Mouse (Mus musculus) gonadal fat pad, adult 2 months (tissue): ENCODE measurements around the gene Lct. TPM values are rescaled to one million over a fixed set of nuclear protein-coding genes. Genes with fewer than 3 reads are reported as not detected.
"Not testable (repeated sequence)": the region's sequence is repeated elsewhere in the genome, so short reads cannot be mapped to it uniquely, and the experiment has no call there.

Experiments used
- DNase-seq: peaks from one replicate; pipeline ENCODE4 v3.0.0-alpha.2; 2012; ENCODE audit warnings: low read depth
- polyA plus RNA-seq: library from polyadenylated mRNA; depleted of rRNA; stranded (reverse); fragments of >200 nt; gene quantifications from 2 replicates; pipeline ENCODE4 v1.2.3, GENCODE M21; 2012; rRNA removed

Lct gene
- 0.34 and 0.35 TPM in 2 replicates for polyA plus RNA-seq

DNA sequence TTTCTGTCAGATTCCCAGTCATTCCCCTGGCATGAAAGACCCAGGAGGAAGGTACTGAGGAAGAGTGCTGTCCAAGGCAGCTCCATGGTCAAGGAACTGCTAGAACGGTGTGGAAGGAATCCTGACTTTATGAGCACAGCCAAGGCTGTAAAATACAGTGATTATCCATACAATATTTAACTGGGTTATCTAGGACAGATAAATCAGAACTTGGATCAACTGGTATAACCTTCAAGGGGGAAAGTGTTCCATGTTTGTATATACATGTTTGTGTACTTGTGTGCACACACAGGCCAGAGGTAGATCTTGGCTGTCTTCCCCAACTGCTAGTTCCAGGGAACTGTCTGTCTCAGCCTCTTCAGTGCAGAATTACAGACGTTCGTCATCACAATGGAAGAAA, at the start of gene Lct:
Lct (minus strand) TSS at position 101 of the 400 bp plus-strand sequence.
- DNase-seq = no peak

DNA sequence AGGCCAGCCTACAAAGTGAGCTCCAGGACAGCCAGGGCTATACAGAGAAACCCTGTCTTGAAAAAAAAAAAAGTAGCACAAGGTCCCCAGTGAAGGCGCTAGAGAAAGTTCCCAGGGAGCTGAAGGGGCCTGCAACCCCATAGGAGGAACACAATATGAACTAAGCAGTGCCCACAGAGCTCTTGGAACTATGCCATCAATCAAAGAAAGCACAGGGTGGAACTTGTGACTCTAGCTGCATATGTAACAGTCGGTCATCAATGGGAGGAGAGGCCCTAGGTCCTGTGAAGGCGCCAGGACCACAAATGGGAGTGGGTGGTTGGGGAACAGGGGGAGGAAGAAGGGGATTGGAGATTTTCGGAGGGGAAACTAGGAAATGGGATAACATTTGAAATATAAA, 48.7 kb upstream of the Lct start:
- DNase-seq = no peak

DNA sequence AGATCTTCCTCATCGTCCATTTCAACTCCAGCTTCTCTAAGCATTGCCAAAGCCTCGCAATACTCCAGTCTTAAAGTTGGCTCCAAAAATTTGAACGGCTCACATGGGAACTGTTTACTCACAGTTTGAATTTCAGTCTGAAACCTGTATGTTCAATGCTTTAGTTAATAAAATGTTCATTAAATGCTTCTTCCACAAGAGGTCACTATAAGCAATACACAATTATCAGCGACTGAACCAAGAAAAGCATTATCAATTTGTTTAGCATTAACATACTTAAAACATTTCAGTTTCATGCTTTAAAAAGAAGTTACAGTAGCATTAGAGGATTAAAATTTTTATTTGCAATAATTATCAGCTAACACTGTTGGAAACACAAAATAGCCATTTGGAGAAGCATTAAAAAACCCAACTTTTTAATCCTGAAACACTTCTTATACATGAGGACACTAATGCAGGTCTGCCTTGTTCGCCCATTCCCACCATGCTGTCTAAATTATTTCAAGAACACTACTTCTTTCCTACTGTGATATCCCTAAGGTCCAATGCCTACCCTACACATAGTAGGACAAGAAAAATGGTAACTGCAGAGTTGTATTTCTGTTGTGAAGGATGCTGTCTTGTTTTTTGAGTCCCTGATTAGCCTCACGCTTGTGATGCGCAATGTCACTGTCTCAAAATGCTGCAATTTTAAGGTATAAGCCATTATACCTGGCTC, 44.2 kb upstream of the Lct start:
- DNase-seq = no peak

DNA sequence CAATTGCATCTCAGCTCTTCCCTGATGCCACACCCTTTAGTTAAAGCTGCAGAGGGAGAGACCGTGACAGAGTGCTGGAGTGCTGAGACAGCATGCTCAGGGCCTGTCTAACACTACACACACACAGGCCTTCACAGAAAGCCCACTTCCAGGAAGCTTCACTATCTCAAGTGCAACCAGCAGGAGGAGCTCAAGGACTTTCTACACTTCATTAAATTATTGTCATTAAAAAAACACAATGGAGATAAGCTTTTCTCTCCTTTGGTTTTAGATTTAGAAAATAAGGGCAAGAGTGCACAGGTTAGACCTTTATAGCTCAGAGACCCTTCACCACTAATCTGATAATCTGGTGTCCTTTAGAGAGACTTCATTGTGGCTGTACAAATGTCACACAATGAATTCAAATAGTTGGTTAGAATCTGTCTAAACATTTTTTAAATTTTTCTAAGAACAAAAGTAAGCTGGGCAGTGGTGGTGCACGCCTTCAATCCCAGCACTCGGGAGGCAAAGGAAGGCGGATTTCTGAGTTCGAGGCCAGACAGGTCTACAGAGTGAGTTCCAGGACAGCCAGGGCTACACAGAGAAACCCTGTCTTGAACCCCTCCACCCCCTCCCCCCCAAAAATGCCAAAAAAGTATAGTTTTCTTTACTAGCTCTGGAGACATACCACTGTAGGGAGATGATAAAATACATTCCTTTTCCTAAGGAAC, 40.8 kb upstream of the Lct start:
- no peak for DNase-seq

DNA sequence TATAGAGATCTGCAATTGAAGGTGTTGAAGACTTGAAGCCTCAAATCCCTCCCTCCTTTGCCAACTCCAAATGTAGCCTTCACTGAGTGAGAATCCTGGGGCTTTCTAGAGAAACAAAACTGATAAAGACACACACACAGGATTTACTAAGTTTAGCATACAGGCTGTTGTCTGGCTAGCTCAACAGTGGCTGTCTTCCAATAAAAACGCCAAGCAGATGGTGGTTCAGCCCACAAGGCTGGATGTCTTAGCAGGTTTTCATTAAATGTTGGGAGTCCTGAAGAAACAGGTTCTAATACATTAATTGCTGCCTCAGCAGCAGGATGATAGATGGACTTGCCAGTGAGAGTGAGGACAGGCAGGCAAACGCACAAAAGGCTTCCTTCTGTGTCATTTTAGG, 32.5 kb upstream of the Lct start:
- no peak for DNase-seq

DNA sequence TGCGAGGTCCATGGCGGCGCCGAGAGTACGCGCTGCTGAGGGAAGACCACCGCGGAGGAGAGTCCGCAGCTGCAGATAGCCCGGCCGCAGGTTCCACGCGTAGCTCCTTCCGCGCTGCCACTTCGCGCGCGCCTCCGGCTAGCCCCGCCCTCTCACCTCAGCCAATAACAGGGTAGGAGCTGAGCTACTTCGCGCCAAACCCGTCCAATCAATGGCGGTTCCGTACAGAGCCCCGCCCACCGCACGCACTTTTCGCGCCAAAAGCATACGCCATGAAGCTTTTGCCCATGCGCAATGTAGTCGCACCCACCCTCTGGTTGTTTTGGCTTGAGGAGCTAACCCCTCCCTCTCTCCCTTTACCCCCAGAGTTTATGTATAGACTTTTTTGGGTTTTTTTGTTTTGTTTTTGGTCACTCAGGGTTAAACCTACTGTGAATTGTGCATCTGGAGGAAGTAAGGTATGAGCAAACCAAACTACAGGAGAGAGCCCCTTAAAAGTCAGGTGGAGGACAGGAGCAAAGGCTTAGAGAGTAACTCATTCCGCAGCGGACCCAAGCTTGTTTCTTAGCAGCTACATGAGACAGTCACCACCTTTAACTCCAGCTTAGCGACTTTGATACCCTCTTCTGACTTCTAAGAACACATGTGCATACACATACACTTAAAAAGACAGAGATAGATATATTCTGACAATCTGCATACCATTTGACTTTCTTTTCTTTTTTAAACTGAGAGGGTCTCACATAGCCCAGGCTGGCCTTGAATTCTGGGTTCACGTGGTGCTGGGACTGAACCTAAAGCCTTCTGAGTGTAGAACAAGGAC, 31.6 kb upstream of the Lct start, which contains the start of gene Mcm6:
Mcm6 (minus strand) TSS at position 111 of the 823 bp plus-strand sequence.
- peak; percentile 36 for DNase-seq

DNA sequence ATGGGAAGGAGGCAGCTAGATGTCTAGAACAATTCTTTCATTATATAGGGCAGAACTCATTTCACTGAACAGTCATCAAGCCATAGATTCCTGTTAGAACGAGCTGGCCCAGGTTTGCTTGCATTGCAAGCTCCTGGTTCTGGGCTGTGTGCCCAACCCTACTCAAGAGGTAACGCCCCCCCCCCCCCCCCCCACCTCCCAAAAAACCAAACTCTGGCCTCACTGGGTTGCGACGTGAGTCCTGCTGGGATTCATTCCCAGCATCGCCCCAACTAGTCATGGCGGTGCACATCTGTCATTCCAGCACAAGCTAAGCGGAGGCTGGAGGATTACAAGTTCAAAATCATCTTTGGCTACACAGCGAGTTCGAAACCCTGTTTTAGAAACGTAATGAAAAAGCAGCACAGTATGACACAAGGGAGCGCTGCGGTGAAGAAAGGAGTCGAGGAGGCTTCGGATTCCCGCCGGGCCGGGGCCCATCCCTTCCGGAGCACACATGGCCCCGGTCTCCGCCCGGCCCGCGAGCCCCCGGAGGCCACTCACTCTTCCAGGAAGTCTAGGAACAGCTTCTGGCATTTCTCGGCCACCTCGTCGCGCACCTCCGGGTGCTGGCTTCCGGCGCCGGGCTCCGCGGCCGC, 30.9 kb upstream of the Lct start:
- no peak for DNase-seq

DNA sequence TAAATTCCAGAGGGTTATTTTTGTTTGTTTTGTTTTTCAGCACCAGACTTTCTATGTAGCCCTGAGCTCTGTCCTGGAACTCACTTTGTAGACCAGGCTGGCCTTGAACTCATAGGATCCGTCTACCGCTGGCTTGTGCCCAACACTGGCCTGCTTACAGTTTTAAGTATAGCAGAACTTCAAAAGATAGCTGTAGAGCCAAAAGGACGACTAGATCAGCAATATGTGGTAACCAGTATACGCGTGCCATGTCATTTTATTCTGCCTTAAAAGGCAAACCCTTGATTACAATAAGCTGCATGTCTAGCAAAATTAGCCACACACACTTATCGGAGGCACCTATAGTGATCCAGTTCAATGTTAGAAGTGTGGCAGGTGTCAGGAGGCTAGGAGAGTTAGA, 30.2 kb upstream of the Lct start:
- DNase-seq = no peak

DNA sequence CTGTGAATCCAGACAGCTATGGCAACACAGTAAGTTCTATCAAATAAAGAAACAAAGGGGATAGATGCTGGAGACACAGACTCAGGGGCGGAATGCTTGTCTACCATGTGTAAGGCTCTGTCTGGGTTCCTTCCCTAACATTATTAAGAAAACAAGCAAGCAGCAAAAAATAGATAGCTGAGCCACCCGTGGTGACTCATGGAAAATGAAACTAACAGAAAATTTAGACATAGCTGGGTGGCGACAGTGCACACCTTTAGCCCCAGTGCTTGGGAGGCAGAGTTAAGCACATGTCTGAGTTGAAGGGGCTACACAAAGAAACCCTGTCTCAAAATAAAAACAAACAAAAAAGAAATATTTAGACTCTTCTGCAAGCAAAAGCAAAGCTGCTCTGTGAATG, 29.3 kb upstream of the Lct start:
- no peak for DNase-seq

DNA sequence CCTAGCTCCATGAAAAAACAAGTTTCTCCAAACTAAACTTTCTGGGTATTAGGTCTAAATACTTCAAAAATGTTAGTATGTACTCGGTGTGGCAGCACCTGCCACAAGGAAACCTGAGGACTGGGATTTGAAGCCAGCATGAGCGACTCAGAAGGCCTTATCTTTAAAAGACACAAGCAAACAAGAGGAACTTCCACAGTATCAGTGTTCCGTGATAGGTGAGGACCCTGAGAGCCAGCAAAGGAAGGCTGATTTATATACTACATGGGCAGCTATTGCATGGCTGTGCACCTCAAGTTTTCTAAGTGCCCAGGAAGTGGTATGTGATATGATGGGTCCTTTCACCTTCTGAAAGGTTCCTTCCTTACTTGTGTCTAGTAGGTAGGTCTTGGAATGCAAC, 25.0 kb upstream of the Lct start:
- DNase-seq = no peak

DNA sequence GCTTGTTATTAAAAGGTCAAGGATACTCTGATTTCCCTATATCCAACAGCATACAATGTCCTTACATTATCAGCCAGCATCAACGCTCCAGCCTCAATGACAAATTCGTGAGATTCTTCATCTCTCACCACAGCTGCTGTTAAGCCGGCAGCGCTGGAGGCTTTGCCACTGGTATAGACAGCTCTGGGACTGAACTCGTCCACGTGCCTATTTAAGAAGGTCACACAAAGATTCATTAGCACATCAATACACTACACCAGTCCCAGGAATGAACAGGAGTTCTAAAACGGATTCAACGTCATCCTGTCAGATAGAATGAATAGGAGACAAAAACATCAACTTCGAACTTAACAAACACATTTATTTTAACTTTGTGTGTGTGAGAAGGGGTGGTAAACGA, 16.1 kb upstream of the Lct start:
- DNase-seq = no peak

DNA sequence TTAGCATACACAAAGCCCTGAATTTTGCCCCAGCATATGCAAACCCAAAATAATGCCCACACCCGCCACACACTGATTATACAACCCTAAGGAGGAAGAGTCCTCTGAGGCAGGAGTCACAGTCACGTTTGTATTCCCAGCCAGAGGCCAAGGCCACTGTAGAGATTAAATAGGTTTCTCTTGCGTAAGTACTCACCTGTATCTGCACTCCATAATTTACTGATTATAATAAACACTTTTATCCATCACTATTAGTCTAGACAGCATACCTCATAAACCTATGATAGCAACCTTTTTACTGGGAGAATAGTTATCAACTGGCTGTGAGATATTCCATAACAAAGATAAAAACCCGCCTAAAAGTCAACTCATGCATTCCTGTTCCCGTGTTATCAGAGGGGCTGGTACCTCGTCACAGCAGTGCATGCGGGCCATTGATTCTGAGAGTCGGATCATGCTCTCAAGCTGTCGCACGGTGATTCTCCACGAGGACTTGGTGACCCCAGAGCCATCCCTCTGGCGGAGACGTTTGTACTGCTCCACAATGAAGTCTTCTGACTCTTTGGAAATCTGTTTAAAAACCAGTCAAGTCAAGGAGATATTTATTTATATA, 9.7 kb upstream of the Lct start:
- DNase-seq = no peak

DNA sequence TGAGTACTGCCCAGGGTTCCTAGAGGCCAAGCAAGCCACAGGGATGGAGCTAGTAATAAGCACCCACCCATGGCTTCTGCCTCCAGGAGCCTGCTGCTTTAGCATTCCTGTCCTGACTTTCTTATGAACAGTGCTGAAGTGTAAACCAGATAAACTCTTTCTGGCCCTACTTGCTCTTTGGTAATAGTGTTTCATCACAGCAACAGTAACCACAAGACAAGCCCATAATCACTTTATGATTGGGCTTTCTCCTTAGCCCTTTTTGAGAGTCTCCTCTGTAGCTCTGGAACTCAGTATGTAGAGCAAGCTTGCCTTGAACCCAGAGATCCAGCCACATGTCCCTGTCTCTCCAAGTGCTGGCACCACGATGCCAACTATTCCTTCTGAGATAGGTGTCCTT, 2.2 kb upstream of the Lct start:
- no peak for DNase-seq

DNA sequence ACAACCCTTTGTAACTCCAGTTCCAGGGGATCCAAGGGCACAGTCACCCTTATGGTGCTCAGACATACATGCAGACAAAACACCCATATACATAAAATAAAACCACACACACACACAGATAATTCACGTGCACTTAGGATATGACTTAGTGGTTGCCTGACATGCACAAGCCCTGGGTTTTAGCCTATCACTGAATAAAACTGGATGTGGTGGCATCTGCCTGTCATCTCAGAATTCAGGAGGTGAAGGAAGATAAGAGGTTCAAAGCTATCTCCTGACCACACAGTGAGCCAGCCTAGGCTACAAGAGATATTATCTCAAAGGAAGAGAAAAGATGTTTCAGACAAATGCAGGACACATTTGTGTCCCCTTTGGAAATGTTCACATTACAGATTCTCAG, 953 bp downstream of the Lct start:
- no peak for DNase-seq

DNA sequence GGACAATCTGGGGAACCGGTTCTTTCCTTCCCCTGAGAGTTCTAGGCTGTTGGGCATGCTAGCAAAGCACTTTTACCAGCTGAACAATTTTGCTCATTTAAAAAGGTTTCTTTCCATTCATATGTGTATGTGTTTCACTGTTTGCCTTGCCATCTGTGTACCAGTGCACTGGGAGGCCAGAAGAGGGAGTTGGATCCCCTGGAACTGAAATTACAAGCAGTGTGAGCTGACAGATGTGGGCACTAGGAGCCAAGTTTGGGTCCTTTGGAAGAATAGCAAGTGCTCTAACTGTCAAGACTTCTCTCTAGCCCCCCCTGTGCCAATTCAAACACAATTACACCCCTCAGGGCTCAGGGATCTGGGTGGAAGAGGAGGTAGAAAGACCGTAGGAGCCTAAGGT, 3.3 kb downstream of the Lct start:
- DNase-seq = no peak

DNA sequence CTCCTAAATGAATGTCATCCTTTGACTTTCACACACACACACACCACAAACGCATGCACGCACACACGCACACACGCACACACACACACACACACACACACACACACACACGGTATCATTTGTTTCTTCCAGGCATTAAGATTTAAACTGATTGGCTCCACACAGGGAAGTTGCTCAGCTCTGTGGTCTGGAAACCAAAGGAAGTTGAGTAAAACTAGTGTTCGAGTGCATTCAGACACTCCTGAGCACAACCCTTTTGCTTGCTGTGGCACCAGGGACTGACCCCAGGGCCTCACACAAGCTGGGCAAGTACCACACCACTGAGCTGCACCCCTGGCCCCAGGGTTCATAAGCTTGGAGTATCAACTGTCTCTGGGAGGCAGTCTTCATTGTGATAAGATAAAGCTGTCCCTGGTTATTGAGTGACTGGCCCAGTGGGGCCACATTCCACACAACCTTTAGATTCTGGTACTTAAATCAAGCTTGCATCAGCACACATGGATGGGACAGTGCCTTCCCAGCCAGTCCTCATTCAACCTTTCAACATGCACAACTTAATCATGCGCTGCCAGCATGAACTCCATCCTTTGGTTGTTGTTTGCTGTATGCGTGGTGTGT, 5.0 kb downstream of the Lct start:
- DNase-seq = no peak

DNA sequence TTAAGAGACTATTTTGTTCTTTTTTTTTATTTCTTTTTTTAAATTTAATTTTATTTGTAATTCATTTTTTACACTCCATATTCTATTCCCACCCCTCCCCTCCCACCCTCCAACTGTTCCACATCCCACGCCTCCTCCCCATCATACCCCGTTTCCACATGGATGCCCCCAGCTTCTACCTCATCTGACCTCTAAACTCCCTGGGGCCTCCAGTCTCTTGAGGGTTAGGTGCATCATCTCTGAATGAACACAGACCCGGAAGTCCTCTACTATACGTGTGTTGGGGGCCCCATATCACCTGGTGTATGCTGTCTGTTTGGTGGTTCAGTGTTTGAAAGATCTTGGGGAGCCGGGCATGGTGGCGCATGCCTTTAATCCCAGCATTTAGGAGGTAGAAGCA, 8.9 kb downstream of the Lct start:
- not testable (repeated sequence) for DNase-seq

DNA sequence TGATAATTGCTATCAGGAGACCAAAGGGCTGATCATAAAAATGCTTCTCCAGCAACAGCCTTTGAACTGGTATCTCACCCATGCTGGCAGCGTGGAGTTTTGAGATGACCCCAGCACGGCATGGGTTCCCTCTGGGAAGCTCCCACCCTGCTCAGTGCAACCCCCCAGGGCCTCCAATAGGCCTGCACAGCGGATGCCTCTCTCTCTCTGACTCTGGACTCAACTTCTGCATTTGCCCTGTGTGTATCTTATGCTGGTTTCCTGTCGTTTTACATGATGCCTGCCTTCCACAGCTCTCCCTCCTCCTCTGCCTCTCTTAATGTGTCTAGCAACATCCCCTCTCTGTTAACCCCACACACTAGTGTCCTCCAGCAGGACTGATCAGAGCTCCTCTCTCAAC, 13.5 kb downstream of the Lct start:
- DNase-seq = no peak

DNA sequence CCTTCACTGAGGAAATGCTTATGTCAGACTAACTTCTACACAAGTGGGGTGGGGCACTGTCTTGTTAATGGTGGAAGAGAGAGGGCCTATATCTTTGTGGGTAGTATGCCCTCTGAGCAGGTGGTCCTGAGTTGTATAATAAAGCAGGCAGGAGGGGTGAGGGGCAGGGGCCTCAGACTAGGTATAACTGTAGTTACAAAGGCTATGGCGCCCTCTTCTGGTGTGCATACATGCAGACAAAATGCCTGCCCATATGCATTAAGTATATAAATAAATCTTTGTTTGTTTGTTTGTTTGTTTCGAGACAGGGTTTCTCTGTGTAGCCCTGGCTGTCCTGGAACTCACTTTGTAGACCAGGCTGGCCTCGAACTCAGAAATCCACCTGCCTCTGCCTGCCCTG, 19.1 kb downstream of the Lct start:
- no peak for DNase-seq

DNA sequence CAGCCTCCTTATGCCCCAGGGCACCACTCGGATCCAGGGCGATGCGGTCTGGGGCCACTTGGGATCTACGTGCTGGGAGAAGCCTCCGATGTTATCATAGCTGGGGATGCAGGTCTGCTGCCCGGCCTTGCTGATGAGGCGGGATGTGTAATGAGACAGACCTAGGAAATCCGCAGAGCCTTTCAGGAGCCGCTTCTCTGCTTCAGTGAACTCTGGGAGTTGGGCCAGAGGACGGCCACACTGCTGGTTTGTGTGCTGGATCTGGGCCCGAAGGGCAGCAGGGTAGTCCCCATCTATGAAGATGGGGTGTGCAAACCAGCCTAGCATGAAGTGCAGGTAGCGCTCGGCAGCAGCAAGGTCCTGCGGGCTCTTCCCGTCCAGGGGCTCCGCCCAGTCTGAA, 24.2 kb downstream of the Lct start:
- no peak for DNase-seq
